Mouse (Mus musculus) erythroid progenitor cell, adult 5-6 weeks (primary cell): Measurements from ENCODE around the gene Pdia6. TPM values are rescaled to one million over a fixed set of nuclear protein-coding genes. Genes with fewer than 3 reads are reported as not detected.

ENCODE experiments used
- ATAC-seq: replicated peaks from 2 replicates; pipeline ENCODE4 v1.8.0; 2016; ENCODE audit warnings: moderate number of reproducible peaks, mild to moderate bottlenecking, moderate TSS enrichment, inconsistent platforms; ENCODE audit not compliant: poor library complexity, low FRiP score, severe bottlenecking
- total RNA-seq, 2 experiments: library from RNA; stranded (forward) in 1 of 2; stranded (reverse) in 1 of 2; fragments of 150-400 nt in 1 of 2; fragments of 186-747, 209-891 nt in 1 of 2; gene quantifications; 2 replicates each; pipeline versions ENCODE4 v1.2.3 to v1.2.4; 2015 to 2017; ENCODE audit warnings: low replicate concordance in 2 of 2

Gene Pdia6
- total RNA-seq (2015; ENCODE audit: low replicate concordance) (50.1 and 54.5 TPM in 2 replicates), total RNA-seq (2017; ENCODE audit: low replicate concordance) (51.6 and 57.5 TPM in 2 replicates)

DNA sequence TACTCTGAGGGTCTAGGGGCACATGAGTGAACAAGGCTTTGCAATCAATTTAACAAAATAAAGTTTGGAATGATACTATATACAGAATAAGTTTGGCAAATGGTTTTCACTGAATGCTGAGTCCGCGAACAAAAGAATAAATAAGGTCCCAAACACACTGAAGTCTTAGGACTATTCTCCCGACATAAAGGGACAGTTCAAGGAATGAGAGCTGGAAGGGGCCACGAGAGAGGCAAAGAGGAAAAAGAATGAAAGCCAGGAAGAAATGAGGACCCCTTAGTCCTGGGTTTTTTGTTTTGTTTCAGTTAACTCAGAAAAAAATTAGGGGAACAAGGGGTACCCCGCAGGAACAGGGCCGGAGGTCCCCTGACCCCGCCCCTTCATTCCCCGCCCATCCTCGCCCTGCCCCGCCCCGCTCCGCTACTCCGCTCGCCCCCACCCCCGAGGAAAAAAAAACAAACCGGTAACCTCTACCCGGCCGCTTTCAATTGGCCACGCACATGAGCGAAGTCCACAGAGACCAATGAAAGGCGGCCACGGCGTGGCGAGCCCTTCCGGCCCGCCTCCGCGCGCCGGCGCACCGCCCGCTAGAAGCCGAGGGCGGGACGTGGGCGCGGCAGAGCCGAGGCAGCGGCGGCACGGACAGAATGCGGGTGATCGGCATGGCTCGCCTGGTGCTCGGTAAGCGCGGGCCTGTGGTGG lies at the start of gene Pdia6:
Pdia6 (plus strand) TSS at position 575 of the 702 bp plus-strand sequence.
- ATAC-seq = peak; percentile 99

- ATAC-seq = no peak
Measured at GRCm38 (mm10) chr12:17218390-17218789, 48.0 kb upstream of the Pdia6 start.

GRCm38 (mm10) chr12:17219107-17219506 lies 47.2 kb upstream of the Pdia6 start:
- ATAC-seq = no peak

DNA sequence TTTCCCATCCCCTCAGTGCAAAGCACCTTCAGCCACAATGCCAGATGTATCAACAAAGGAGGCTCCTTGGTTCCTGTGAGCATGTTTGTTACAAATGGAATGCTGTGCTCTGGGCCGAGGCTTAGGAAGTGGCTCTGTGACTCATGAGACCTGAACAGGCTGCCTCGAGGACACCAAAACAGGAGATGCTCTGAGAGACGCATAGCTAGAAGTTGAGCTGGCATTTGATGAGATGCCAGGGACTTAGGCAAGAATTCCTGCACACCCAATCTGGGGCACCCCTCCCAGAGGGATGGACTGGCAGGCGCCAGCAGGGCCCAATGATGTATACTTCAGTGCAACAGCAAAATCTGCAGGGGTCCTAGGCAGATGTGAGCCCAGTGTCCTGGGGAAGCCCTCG lies 45.7 kb upstream of the Pdia6 start:
- ATAC-seq = no peak

DNA sequence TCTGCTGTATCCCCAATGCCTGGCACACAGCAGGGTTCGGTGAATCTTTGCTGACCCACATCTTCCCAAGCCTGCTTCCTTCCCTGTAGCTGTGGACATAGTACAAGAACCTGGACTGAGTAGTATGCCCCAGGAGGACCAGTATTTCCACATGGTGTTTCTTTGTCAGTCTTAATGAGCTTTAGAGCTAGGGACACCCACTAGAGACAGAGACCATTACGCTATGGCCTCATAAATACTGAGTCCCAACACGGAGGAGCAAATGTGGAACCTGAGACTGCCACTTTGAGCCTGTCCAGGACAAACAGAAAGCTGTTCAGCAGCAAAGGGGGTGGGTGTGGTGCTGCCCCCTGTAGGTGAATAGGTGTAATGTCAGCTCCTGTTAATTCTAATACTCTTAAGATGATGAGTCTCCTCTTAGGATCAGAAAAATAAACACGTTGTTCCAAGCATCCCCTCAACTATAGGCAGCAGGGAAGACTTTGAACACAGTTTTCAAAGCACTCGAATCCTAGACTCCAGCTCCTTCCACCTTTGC lies 44.4 kb upstream of the Pdia6 start:
- ATAC-seq = no peak

GRCm38 (mm10) chr12:17223050-17223449 lies 43.3 kb upstream of the Pdia6 start:
- no peak for ATAC-seq

DNA sequence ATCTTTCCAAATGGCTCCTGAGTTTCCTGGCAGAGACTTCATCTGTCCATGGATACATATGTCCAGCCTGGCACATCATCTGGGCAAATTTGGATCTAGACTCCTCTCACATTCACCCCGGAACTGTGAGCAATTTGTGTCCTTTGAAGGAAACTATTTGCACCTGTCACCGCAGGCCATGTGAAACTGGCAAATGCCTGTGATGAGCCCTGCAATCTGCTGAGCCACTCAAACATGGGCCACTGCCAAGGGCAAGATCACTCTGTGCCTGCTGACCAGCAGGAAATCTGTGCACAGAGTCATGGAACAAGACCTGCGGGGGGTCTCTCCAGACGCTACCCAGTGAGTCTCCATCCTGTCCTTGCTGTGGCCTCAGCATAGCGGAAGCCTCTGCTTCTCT lies 41.3 kb upstream of the Pdia6 start:
- no peak for ATAC-seq

GRCm38 (mm10) chr12:17227903-17228302 lies 38.4 kb upstream of the Pdia6 start:
- no peak for ATAC-seq

GRCm38 (mm10) chr12:17230581-17230980 lies 35.8 kb upstream of the Pdia6 start:
- ATAC-seq = no peak

DNA sequence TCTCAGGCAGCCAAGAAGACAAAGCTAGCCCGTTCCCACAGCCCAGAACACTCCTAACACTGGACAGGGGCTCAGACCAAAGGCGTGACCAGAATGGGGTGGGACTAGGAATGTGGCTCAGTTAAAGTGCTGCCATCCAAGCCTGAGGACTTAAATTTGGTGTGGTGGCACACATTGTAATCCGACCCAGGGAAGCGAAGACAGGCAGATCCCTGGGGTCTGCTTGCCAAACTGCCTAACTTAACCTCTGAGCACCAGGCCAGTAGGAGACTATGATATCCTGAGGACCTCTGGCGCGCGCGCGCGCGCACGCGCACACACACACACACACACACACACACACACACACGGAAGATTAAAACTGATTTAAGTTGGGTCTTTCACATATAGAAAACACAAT lies 34.8 kb upstream of the Pdia6 start:
- ATAC-seq = no peak

- ATAC-seq = no peak
Measured at GRCm38 (mm10) chr12:17235535-17236313, 30.6 kb upstream of the Pdia6 start.

DNA sequence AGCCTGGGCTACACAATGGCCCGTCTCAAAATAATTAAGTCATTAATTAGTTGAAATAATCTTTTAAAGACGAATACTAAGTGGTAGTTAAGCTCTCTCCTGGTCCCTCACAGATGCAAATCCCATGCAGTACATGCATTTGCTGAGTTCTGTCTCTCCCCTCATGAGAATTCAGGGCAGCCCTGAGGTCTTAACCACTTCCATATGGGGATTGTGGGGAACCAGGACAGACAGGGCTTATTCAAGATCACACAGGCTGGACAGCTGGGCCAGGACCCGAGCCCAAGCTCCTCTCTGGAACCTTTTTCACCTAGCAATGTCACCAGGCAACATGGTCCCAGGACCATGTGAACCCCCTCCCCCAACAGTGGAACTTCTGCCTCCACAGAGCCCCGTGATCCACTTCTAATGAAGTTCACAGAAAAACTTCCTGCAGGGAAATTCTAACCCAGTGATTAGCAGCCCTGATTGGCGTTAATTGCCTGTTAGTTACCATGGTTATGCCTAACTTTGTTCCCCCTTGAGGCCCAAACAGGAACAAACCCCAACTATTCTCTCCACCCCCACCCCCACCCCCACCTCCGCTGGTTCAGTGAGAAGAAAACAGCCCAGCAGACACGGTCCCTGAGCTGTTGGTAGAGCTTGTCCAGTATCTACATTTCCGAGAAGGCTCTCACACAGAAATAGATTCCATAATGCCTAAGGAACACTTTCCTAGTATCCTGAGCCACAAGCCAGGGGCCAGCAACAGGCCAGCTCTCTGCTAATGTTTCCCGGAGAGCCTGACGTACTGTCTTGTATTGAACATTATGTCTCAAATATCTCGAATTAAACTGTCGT lies 27.5 kb upstream of the Pdia6 start:
- ATAC-seq = no peak

DNA sequence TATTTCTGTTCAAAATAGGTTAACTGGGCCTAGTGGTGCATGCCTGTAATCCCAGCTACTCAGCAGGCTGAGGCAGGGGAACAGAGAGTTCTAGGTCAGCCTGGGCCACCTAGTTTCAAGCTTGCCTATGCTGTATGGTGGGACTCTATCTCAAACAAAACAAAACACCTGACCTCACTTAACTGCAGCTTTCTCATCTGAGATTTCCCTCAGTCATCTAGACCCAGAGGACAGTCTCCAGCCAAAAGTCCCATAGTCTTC lies 27.0 kb upstream of the Pdia6 start:
- no peak for ATAC-seq

DNA sequence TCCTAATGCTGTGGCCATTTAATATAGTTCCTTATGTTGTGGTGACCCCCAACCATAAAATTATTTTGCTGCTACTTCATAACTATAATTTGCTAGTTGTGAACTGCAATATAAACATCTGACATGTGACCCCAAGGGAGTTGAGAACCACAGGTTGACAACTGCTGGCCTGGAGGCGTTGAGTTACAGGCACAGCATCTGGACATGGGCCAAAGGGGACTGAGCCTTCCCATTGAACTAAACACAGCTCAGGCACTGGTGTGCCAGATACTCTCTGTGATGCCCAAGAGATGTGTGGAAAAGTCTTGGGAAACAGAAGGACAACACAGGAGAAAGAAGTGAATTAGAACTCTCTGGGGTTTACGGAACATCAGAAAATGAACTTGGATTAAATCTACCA lies 25.3 kb upstream of the Pdia6 start:
- no peak for ATAC-seq

GRCm38 (mm10) chr12:17241614-17242013 lies 24.7 kb upstream of the Pdia6 start:
- ATAC-seq = no peak

DNA sequence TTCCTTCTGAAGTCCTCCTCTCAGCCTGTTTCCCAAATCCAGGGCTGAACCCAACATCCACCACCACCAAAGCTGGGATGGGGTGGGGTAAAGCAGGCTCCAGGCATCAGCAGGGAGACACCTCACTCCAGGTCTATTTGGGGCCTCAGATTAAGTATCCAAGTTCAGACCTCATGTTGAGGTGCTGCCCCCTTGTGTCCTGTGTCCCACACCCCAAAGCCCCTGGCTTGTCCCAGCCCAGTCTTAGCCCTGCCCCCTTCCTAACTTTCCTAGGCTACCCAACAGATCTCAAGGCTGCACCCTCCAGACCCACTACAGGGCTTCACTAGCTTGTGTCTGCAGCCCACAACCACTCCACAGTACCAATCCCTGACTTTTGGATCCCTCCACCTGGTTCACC lies 24.3 kb upstream of the Pdia6 start:
- no peak for ATAC-seq

GRCm38 (mm10) chr12:17250962-17251361 lies 15.4 kb upstream of the Pdia6 start:
- no peak for ATAC-seq

GRCm38 (mm10) chr12:17253069-17253468 lies 13.3 kb upstream of the Pdia6 start:
- ATAC-seq = 0 out of 2 replicates have a peak, but pooled peaks have one; percentile 41

DNA sequence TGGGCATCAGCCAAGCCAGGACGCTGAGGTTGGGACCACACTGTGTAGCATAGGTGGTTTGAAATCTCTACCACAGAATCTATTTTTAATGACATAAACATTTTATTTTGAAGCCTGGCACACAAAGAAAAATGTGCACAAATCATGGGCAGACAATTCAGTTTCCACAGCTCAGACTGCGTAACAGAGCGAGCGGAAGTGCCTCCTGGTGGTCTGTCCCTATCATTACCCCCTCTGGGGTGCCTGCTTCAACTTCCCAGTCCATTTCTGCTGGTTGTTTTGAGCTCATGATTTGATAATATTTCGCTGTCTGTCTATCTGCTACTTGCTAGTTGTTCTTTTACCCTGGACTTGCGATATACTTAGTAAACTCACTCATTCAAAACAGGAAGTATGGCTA lies 10.7 kb upstream of the Pdia6 start:
- no peak for ATAC-seq

- 0 out of 2 replicates have a peak, but pooled peaks have one; percentile 49 for ATAC-seq
Measured at GRCm38 (mm10) chr12:17256905-17257304, 9.4 kb upstream of the Pdia6 start.
